Mouse (Mus musculus) kidney, adult 18-20 months (tissue): ENCODE measurements around the gene Hrh3.
A peak's percentile ranks its signal among the peaks of the same experiment; 100 is the strongest.

Experiments
- DNase-seq: peaks from one replicate; pipeline ENCODE4 v3.0.0; 2021

The Hrh3 gene

DNA sequence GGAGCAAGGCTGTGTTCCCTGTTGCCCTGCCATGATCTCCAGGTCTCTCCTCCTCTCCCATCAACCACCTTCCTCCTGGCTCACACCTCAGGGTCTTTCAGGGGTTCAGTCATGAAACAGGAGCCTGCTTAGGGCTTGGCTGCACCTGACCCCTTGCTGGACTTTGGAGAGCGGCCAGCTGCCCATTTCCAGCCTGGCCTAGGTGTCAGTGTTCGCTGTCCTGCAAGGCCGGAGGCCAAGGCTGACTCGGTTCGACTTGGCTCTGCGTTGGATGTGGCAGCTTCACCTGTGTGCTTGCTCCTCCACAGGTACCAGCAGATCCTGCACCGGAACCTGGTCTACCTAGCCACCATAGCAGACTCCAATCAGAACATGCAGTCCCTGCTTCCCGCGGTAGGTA is 51.3 kb downstream of the Hrh3 start:
- DNase-seq, result peak; percentile 57

DNA sequence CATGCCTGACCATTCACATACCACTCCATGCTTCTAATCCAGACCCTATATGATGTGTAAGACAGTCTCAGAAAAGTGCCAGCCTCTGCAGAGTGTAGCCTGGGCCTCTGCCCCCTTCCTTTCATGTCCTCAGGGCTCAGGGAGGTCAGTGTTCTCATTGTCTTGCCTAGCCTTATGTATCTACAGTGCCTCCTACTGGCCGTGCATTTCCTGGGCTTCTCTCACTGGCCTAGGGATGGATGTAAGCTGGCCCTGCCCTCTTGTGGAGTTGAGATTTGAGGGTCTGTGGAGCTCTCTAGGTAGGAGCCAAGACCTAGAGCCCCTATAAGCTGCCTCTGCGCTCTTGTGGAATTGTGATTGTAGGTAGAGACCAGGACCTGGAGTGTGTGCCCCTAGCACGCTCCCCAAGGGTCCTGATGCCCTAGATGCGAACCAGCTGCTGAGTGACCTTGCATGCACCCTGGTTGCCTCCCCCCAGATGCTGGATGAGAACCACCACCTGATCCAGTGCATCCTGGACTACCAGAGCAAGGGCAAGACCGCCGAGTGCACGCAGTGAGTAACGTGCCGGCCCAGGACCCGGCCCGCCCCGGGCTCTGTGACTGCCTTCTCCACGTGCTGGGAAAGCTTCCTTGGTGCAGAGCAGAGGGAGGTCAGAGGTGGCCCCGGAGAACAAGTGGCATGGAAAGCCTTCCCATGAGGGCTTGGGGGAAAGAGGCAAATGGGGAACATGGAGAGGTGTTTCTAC is 52.1 kb downstream of the Hrh3 start:
- DNase-seq, result no peak

DNA sequence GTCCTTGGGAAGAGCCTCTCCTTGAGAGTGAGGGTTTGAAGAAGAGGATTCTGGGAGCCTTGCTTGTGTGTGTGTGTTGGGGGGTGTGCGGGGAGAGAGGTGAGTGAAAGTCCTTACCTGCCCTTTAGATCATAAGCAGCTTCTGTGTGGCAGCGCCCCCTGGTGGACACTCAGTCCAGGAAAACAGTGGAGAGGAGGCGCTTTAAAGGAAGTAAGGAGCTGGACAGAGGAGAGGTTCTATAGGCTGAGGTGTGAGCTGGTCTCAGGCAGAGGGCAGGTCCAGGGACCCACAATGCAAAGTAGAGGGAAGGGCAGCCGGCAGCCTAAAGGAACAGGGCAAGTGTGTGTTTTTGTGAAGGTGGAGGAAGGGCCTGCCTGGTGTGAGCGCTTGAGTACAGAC is 53.3 kb downstream of the Hrh3 start:
- peak; percentile 89 for DNase-seq
